Mouse (Mus musculus): ENCODE measurements around the gene Stx7. TPM values are rescaled to one million over a fixed set of nuclear protein-coding genes. Genes with fewer than 3 reads are reported as not detected.

Gene Stx7
- polyA plus RNA-seq, 1 experiment from 2014 or later, result 87.4 TPM

- Histone ChIP-seq H3K9me3 (no peaks in the 10 kb centered on the region), H3K27ac (no peak within 1 kb of the TSS), H3K4me2 (peak within 1 kb of the TSS; percentile 91), H3K4me1 (peaks cover 14% of the 10 kb centered on the region; the same call in 1 of the 2 replicates), H3K27me3 (peaks cover 34% of the 10 kb centered on the region), H3K4me3 (peak within 1 kb of the TSS; percentile 47), H3K36me3 (no peaks in the 10 kb centered on the region), H3K9ac (peak within 1 kb of the TSS; percentile 34)
- under 1% methylated on average over 56 of the region's 56 CpGs for WGBS
- ATAC-seq (ENCODE audit: borderline replicate concordance, extremely low read depth, low FRiP score, low TSS enrichment), result peak; percentile 79
These were observed 74.5 kb downstream of the Stx7 start, which contains the start of gene Moxd1 for GRCm38 (mm10) chr10:24223449-24224143. Gene Moxd1, plus strand, starts transcription at chr10:24223517.

DNA sequence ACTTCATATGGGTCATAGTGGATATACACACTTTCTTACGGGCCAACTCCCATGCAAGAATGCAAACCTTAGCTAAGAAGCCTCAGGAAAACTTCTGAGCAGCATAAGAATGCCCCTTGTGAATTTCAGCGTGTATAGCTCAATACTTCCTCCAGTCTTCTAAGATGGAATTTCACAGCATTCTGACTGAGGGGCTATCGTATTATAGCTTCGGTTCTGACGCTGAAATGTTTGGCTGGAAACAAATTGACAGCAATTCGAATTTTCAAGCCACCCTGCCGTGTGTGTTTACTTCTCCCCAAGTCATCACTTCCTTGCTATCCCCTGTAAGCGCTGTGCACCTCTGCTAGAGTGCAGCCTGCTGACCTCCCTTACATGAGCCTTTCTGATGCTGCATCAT is 75.5 kb downstream of the Stx7 start:
- H3K4me1 ChIP-seq, result peaks cover 14% of the 10 kb centered on the region; the same call in 1 of the 2 replicates
- no peak for ATAC-seq (ENCODE audit: borderline replicate concordance, extremely low read depth, low FRiP score, low TSS enrichment)
- H3K9me3 ChIP-seq, result no peaks in the 10 kb centered on the region
- H3K27me3 ChIP-seq, result peaks cover 34% of the 10 kb centered on the region
- 22% methylated on average over 8 of the region's 8 CpGs for WGBS
- H3K36me3 ChIP-seq, result no peaks in the 10 kb centered on the region
- H3K9ac ChIP-seq, result no peak overlapping the region
- H3K27ac ChIP-seq, result no peak overlapping the region
- no peak overlapping the region for H3K4me3 ChIP-seq
- peak overlapping the region; percentile 91; the same call in 1 of the 2 replicates for H3K4me2 ChIP-seq

- no peak for ATAC-seq (ENCODE audit: borderline replicate concordance, extremely low read depth, low FRiP score, low TSS enrichment)
- no peaks in the 10 kb centered on the region for H3K36me3 ChIP-seq
- H3K4me3 ChIP-seq, result no peak overlapping the region
- WGBS, result 60% methylated on average over 12 of the region's 12 CpGs
- no peak overlapping the region for H3K9ac ChIP-seq
- H3K4me2 ChIP-seq, result no peak overlapping the region
- no peak overlapping the region for H3K27ac ChIP-seq
- H3K27me3 ChIP-seq, result peaks cover 19% of the 10 kb centered on the region
- H3K4me1 ChIP-seq, result peaks cover 3% of the 10 kb centered on the region; the same call in 1 of the 2 replicates
- H3K9me3 ChIP-seq, result no peaks in the 10 kb centered on the region
These were observed 79.4 kb downstream of the Stx7 start for GRCm38 (mm10) chr10:24228318-24229183.

GRCm38 (mm10) chr10:24232281-24232680 is 83.2 kb downstream of the Stx7 start:
- H3K36me3 ChIP-seq, result no peaks in the 10 kb centered on the region
- WGBS, result 72% methylated on average over 4 of the region's 4 CpGs
- no peak overlapping the region for H3K9ac ChIP-seq
- H3K9me3 ChIP-seq, result no peaks in the 10 kb centered on the region
- no peak overlapping the region for H3K27ac ChIP-seq
- no peak for ATAC-seq (ENCODE audit: borderline replicate concordance, extremely low read depth, low FRiP score, low TSS enrichment)
- H3K4me3 ChIP-seq, result no peak overlapping the region
- H3K27me3 ChIP-seq, result no peaks in the 10 kb centered on the region
- no peak overlapping the region for H3K4me2 ChIP-seq
- no peaks in the 10 kb centered on the region for H3K4me1 ChIP-seq

DNA sequence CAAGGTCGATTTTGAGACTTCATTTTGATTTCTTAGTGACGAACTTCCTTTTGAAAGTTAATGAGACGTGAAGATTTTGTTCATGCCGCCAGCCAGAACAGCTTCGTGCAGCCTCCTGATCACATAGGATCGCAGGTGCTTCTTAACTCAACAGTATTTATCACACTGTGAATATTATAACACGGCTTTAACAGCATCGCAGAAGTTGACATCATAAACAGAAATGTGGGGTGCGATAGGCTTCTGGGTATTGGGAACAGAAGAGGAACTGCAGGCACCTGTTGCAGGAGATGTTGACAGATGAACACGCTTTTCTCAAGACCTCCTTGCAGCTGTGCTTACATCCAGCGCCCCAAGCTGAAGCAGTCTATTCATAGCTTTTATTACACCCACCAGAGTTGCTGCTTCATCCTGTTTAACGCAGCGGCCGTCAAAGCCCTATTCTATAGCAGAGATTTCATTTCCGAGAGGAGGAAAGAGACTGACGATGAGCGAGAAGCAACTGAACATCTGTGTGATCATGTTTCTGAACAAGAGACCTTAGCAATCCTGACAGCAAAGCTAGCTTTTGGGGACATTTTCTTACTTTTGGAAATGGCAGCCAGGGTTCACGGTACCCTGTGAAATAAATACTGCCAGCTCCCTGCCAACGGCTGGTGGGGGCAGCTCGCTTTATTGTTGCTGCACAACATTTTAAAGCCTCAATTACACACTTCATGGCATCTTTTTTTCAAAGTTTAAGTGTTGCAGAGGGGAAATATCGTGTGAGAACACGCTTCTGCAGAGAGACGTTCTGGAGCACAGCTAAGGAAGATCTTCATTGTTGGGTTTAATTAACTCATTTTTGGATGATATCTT is 86.6 kb downstream of the Stx7 start:
- H3K4me3 ChIP-seq, result no peak overlapping the region
- H3K36me3 ChIP-seq, result no peaks in the 10 kb centered on the region
- H3K4me1 ChIP-seq, result no peaks in the 10 kb centered on the region
- no peak overlapping the region for H3K27ac ChIP-seq
- no peak for ATAC-seq (ENCODE audit: borderline replicate concordance, extremely low read depth, low FRiP score, low TSS enrichment)
- no peaks in the 10 kb centered on the region for H3K27me3 ChIP-seq
- H3K9me3 ChIP-seq, result no peaks in the 10 kb centered on the region; the same call in 1 of the 2 replicates
- H3K4me2 ChIP-seq, result no peak overlapping the region
- WGBS, result 65% methylated on average over 23 of the region's 23 CpGs
- no peak overlapping the region for H3K9ac ChIP-seq

Other genes with a start within 250 kb of the Stx7 start
- gene Taar1, start 228.9 kb upstream of the Stx7 start, polyA plus RNA-seq (2015; fragmentation: Nextera tagmentation; extraction: Ambion mirVana), result not detected in 2 replicates
- not detected in 2 replicates for gene Taar2, start 210.7 kb upstream of the Stx7 start, polyA plus RNA-seq (2015; fragmentation: Nextera tagmentation; extraction: Ambion mirVana)
- gene Taar3, start 199.7 kb upstream of the Stx7 start, polyA plus RNA-seq (2015; fragmentation: Nextera tagmentation; extraction: Ambion mirVana), result not detected in 2 replicates
- gene Taar4, start 188.8 kb upstream of the Stx7 start, polyA plus RNA-seq (2015; fragmentation: Nextera tagmentation; extraction: Ambion mirVana), result not detected in 2 replicates
- gene Taar5, start 178.6 kb upstream of the Stx7 start, polyA plus RNA-seq (2015; fragmentation: Nextera tagmentation; extraction: Ambion mirVana), result not detected in 2 replicates
- not detected in 2 replicates for gene Taar6, start 163.7 kb upstream of the Stx7 start, polyA plus RNA-seq (2015; fragmentation: Nextera tagmentation; extraction: Ambion mirVana)
- gene Taar7a, start 155.8 kb upstream of the Stx7 start, polyA plus RNA-seq (2015; fragmentation: Nextera tagmentation; extraction: Ambion mirVana), result not detected in 2 replicates
- not detected in 2 replicates for gene Taar7b, start 149.4 kb upstream of the Stx7 start, polyA plus RNA-seq (2015; fragmentation: Nextera tagmentation; extraction: Ambion mirVana)
- gene Taar7d, start 122.1 kb upstream of the Stx7 start, polyA plus RNA-seq (2015; fragmentation: Nextera tagmentation; extraction: Ambion mirVana), result not detected in 2 replicates
- not detected in 2 replicates for gene Taar7e, start 111.7 kb upstream of the Stx7 start, polyA plus RNA-seq (2015; fragmentation: Nextera tagmentation; extraction: Ambion mirVana)
- gene Taar7f, start 99.8 kb upstream of the Stx7 start, polyA plus RNA-seq (2015; fragmentation: Nextera tagmentation; extraction: Ambion mirVana), result not detected in 2 replicates
- not detected in 2 replicates for gene Taar8a, start 72.8 kb upstream of the Stx7 start, polyA plus RNA-seq (2015; fragmentation: Nextera tagmentation; extraction: Ambion mirVana)
- not detected in 2 replicates for gene Taar8b, start 57.0 kb upstream of the Stx7 start, polyA plus RNA-seq (2015; fragmentation: Nextera tagmentation; extraction: Ambion mirVana)
- not detected in 2 replicates for gene Taar8c, start 47.4 kb upstream of the Stx7 start, polyA plus RNA-seq (2015; fragmentation: Nextera tagmentation; extraction: Ambion mirVana)
- gene Taar9, start 39.8 kb upstream of the Stx7 start, polyA plus RNA-seq (2015; fragmentation: Nextera tagmentation; extraction: Ambion mirVana), result not detected in 2 replicates
- gene Moxd1, start 74.2 kb downstream of the Stx7 start, polyA plus RNA-seq (2015; fragmentation: Nextera tagmentation; extraction: Ambion mirVana), result 6.6 and 6.7 TPM in 2 replicates